Mouse (Mus musculus) 3T3-L1 (cell line): Measurements from ENCODE around the gene Olfr1025-ps1.

Experiments used
- DNase-seq: peaks from one replicate; pipeline ENCODE4 v3.0.0-alpha.2; 2015; ENCODE audit warnings: low read depth, low spot score

The Olfr1025-ps1 gene

DNA sequence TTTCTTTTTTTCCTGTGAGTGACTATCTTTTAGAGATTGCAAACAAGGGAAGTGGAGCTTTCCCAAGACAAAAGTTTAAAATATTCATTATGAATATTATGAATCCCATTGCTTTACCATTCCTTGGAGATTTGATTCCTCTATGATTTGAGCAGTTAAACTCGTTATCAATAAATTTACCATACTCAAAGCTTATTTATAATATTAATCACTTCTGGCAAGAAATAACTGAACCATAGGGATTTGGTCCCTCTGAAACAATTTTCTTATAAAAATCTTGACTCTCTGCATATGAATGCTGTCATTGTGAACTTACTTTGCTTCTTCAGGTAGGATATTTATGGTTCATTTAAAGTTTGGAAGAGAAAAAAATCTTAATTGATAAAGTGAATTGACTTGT is at the start of gene Olfr1025-ps1:
Gene Olfr1025-ps1, plus strand, starts transcription at position 301 of the 400 bp plus-strand sequence.
- no peak for DNase-seq

DNA sequence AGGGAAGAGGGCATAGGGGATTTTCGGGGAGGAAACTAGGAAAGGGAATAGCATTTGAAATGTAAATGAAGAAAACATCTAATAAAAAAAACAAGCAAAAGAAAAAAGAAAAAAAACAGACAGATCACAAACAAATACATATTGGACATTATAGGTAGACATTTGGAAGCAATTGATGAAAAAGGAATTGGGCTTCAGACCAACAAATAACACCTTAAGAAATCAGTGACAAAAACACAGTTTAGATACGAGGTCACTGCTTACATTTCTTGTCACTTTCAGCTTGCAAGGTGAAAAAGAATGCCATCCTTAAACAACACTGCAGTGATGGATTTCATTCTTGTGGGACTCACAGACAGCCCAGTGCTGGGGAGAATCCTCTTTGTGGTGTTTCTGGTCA is 46.7 kb upstream of the Olfr1025-ps1 start, which contains the start of gene Olfr1022:
Gene Olfr1022, plus strand, starts transcription at position 301 of the 400 bp plus-strand sequence.
- DNase-seq, result no peak

DNA sequence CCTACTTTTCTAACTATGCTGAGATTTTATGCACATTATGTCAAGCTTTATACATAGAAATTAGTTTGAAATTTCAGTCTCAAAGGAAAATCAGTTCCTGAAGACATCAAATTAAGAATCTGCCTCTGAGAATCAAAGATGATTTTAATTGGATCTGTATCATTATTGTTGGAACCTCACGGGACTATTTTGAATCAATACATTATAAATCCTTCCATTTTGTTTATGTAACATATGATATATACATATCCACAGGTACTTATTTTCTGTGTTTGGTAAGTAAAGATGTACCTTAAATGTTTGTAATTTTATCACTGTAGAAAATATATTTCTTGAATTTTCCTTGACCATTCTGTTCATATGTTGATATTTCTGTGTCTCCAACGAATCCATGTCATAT is 29.7 kb upstream of the Olfr1025-ps1 start, which contains the start of gene Olfr1023:
Gene Olfr1023, plus strand, starts transcription at position 301 of the 400 bp plus-strand sequence.
- no peak for DNase-seq

DNA sequence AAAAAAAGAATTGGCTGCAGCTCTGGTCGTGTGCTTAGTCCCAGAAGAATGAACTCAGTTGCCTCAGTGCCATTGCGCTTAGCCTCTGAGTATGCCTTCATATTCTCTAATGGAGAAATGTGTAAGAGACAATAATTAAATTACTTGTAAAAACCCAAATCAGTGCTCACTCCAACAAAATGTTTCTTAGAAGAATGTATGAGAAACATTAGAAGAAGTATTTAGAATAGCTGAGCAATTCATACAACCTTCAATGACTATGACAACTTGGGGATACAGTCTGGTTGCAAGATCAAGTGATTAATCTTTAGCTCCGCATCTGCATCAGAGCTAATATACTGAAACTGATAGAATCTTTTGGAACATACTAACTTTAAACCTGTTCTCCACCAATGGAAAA is 10.0 kb upstream of the Olfr1025-ps1 start, which contains the start of gene Olfr1024:
Gene Olfr1024, minus strand, starts transcription at position 101 of the 400 bp plus-strand sequence.
- no peak for DNase-seq

DNA sequence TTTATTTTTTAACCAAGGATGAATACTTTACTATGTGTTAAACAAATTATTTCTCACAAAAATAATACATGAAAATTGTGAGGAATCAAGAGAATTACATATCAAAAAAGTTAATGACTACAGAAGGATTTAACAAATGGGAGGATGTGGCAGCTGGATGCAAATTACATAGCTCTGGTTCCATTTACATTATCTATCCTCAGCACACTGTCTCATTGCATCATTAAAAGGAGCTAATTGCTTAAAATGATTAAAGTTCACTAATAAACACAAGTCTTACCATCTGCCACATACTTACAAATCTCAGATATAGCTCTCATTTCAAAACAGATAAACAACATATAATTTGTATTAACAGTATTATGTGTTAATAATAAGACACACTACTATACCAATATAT is 1.8 kb upstream of the Olfr1025-ps1 start:
- no peak for DNase-seq

DNA sequence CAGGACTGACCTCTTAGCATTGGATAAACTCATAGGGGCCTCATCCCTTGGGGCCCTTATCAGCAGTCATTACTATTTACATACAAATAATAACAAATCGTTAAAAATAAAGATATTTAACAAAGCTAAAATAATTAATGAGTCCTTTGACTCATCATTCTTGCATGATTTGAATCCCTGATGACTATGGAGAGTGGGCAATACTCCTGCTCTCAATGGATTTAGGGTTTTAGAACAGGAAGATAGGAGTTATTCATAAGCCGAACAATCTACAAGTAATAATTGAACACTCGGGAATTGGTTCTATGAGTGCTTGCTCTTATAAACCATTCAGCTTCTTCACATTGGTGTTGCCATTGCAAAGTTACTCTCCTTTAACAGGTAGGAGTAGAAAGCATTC is 6.3 kb downstream of the Olfr1025-ps1 start, which contains the start of gene Olfr1026:
Gene Olfr1026, plus strand, starts transcription at position 301 of the 400 bp plus-strand sequence.
- no peak for DNase-seq

DNA sequence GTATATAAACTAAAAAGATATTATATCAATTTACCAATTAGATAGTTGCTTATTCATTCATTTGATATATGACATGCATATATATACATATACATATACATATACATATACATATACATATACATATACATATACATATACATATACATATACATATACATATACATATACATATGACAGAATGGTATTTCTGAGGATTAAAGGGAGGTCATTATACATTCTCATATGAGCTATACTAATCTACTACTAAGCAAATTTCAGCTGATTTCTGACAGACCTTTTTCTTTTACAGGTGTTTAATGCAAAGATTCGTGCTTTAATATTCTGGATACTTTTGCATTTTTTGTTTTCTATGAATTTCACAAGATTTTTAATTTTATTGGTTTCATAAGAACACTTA is 35.1 kb downstream of the Olfr1025-ps1 start, which contains the start of gene Olfr1028:
Gene Olfr1028, plus strand, starts transcription at position 301 of the 400 bp plus-strand sequence.
- DNase-seq, result no peak
